Mouse (Mus musculus) hindbrain, embryonic 11.5 days (tissue): ENCODE measurements around the gene BC049730. TPM values are rescaled to one million over a fixed set of nuclear protein-coding genes. Genes with fewer than 3 reads are reported as not detected.

Experiments
- ATAC-seq: fragments of 200-750 bp; cut with Nextera tagmentation; 2 replicates; pipeline ENCODE4 v1.8.0; 2017; ENCODE audit warnings: mild to moderate bottlenecking, moderate TSS enrichment, moderate library complexity; ENCODE audit not compliant: low FRiP score
- DNase-seq: peaks from one replicate; pipeline ENCODE4 v3.0.0-alpha.2; 2015; ENCODE audit warnings: low spot score
- H3K27ac ChIP-seq: fragments of 300-500 bp; sonication (generic); 2 replicates; pipeline ENCODE4 v1.5.1; 2014; ENCODE audit warnings: mild to moderate bottlenecking, low read depth, low read length
- H3K27me3 ChIP-seq: fragments of 300-500 bp; sonication (generic); 2 replicates; pipeline ENCODE4 v1.6.1; 2014; ENCODE audit warnings: mild to moderate bottlenecking, low read length, moderate library complexity, mixed read lengths; ENCODE audit not compliant: control insufficient read depth, insufficient read depth
- H3K36me3 ChIP-seq: fragments of 300-500 bp; sonication (generic); 2 replicates; pipeline ENCODE4 v1.6.1; 2014; ENCODE audit warnings: mild to moderate bottlenecking, low read length, moderate library complexity, mixed read lengths; ENCODE audit not compliant: control insufficient read depth, insufficient read depth
- H3K4me1 ChIP-seq: fragments of 300-500 bp; sonication (generic); replicated peaks from 2 replicates; pipeline ENCODE4 v1.6.1; 2014; ENCODE audit warnings: low read length, mixed read lengths; ENCODE audit not compliant: control insufficient read depth, insufficient read depth
- H3K4me2 ChIP-seq: fragments of 300-500 bp; sonication (generic); replicated peaks from 2 replicates; pipeline ENCODE4 v1.6.1; 2014; ENCODE audit warnings: mild to moderate bottlenecking, low read depth, low read length
- H3K4me3 ChIP-seq: fragments of 300-500 bp; sonication (generic); 2 replicates; pipeline ENCODE4 v1.5.1; 2014; ENCODE audit warnings: low read depth, low read length
- H3K9ac ChIP-seq: fragments of 300-500 bp; sonication (generic); 2 replicates; pipeline ENCODE4 v1.6.1; 2014; ENCODE audit warnings: low read depth, low read length
- H3K9me3 ChIP-seq: fragments of 300-500 bp; sonication (generic); 2 replicates; pipeline ENCODE4 v1.6.1; 2016; ENCODE audit warnings: low read length; ENCODE audit not compliant: control insufficient read depth
- WGBS: fragments of 180-500 bp; shearing (Covaris S2); extraction: QIAGEN DNeasy Blood & Tissue Kit; methylation state at CpG from one replicate; pipeline ENCODE4 v1.1.7; 2014; 5-methylcytosine and 5-hydroxymethylcytosine counted together
- polyA plus RNA-seq: library from polyadenylated mRNA; unstranded; fragments of >200 nt; fragmentation: Nextera tagmentation; extraction: Ambion mirVana; gene quantifications from 2 replicates; pipeline ENCODE4 v1.2.1, GENCODE M21; 2014

Gene BC049730
- polyA plus RNA-seq, 1 experiment from 2014 or later: not detected

DNA sequence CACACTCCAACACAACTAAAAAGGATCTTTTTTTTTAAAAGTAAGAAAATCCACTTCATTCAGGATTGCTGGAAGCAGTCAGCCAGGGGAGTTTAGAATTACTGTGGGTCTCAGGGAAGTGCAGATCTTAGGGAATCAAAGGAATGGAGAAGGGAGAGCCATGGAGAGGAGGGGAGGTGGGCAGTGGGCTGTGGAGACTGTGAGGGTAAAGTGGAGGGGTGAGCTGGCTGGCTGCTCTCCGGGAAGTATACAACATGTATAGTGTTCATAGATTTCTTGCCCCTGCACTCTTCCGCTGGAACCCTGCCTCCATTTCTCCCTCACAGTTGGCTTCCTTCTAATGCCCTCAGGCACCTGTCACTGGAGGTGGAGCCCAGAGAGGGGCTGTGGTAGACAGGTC is 42.6 kb downstream of the BC049730 start:
- H3K4me2 ChIP-seq: no peak overlapping the region
- ATAC-seq (no peak), DNase-seq (no peak)
- H3K4me1 ChIP-seq: no peaks in the 10 kb centered on the region
- no peaks in the 10 kb centered on the region for H3K27me3 ChIP-seq
- no peak overlapping the region for H3K4me3 ChIP-seq
- H3K9ac ChIP-seq: no peak overlapping the region
- no peaks in the 10 kb centered on the region for H3K36me3 ChIP-seq
- WGBS: 92% methylated on average over 2 of the region's 2 CpGs
- no peak overlapping the region for H3K27ac ChIP-seq
- H3K9me3 ChIP-seq: no peaks in the 10 kb centered on the region

GRCm38 (mm10) chr7:24753476-24753875 is 44.4 kb downstream of the BC049730 start:
- Histone ChIP-seq H3K9me3 (no peaks in the 10 kb centered on the region), H3K4me3 (no peak overlapping the region), H3K27me3 (no peaks in the 10 kb centered on the region), H3K4me1 (no peaks in the 10 kb centered on the region), H3K27ac (no peak overlapping the region), H3K36me3 (no peaks in the 10 kb centered on the region), H3K4me2 (no peak overlapping the region), H3K9ac (no peak overlapping the region)
- DNase-seq (no peak), ATAC-seq (no peak)
- WGBS: 87% methylated on average over 5 of the region's 5 CpGs

DNA sequence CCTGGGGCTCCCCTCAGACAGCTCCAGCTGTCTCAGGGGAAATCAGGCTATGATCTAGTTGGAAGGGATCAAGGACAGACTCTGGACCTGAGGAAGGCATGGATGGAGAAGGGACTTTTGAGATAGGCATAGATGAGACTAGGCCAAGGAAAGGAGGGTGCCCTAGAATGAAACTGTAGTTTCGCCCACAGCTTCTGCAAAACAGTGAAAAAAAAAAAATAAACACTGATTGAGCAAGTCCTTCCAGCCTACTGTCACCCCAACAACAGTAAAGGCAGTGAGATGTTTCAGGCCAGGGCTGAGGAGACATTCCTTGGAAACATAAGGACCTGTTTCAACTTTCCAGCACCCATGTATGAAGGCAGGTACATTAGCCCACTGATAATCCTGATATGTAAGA is 49.5 kb downstream of the BC049730 start:
- Histone ChIP-seq H3K27ac (no peak overlapping the region), H3K36me3 (no peaks in the 10 kb centered on the region), H3K9me3 (no peaks in the 10 kb centered on the region), H3K4me3 (no peak overlapping the region), H3K4me2 (no peak overlapping the region), H3K9ac (no peak overlapping the region), H3K4me1 (no peaks in the 10 kb centered on the region), H3K27me3 (no peaks in the 10 kb centered on the region)
- 85% methylated on average over 1 of the region's 1 CpGs for WGBS
- no peak for ATAC-seq
- no peak for DNase-seq

DNA sequence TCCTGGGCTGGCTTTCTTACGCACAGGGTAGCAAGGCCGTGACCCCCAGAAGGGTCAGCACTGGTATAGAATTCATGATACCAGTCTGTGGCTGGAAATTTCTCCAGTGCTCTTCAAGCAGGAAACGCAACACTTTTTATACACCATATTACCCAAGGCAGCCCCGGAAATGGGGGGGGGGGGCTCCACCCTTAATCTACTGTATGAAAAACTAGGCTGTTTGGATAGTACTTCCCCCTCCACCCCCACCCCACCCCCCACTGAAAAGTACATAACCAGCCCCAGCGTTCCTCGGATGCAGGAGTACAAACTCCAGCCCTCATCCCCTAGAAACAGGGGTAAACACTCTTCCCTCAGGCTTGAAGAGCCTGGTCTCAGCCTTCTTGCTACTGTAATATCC is 51.2 kb downstream of the BC049730 start, which contains the start of gene Cd177:
TSS of gene Cd177 (minus strand) at position 101 of the 400 bp plus-strand sequence.
- Histone ChIP-seq H3K4me3 (no peak within 1 kb of the TSS), H3K4me1 (no peaks in the 10 kb centered on the region), H3K4me2 (no peak within 1 kb of the TSS), H3K27me3 (no peaks in the 10 kb centered on the region), H3K9ac (no peak within 1 kb of the TSS), H3K9me3 (no peaks in the 10 kb centered on the region), H3K36me3 (no peaks in the 10 kb centered on the region), H3K27ac (no peak within 1 kb of the TSS)
- ATAC-seq (no peak), DNase-seq (no peak)
- WGBS: 82% methylated on average over 6 of the region's 6 CpGs

DNA sequence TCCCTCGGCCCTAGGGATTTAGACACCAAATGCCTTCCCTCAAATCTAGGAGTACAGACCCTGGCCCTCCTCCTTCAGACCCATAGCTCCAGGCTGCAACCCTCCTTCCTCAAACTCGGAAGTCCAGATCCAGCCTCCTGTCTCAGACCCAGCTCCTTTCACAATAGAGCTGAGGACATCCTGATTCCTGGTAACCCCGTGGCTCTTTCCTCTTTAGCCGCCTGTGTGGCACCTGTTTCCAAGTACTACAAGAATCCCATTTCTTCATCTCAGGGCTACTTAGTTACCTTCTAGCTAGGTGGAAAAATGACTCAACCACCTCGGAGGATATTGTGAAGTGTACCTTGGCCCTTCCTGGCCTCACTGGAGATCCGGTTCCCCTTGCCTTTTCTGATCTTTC is 52.1 kb downstream of the BC049730 start:
- Histone ChIP-seq H3K4me3 (no peak overlapping the region), H3K9me3 (no peaks in the 10 kb centered on the region), H3K27ac (no peak overlapping the region), H3K27me3 (no peaks in the 10 kb centered on the region), H3K36me3 (no peaks in the 10 kb centered on the region), H3K9ac (no peak overlapping the region), H3K4me1 (no peaks in the 10 kb centered on the region), H3K4me2 (no peak overlapping the region)
- ATAC-seq: no peak
- DNase-seq: no peak
- WGBS: 81% methylated on average over 6 of the region's 6 CpGs

DNA sequence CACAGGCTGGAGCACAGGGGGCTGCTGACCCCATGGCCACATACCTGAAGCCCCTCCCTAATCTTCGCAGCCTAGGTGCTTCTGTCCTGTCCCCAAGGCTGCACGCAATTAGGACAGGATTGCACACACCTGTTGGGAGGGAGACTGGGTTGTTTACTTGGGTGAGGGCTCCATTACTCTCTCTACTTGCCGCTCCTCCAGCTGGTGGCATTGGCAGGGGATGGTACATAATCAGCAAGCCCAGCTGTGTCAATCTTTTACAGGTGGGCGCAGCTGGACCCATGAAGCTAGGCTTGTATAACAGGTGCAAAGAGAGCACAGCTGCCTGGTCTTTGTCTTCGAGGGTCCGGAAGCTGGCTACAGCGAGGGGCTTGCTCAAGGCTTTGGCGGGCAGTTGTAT is 53.5 kb downstream of the BC049730 start:
- H3K27me3 ChIP-seq: no peaks in the 10 kb centered on the region
- ATAC-seq (no peak), DNase-seq (no peak)
- H3K9me3 ChIP-seq: no peaks in the 10 kb centered on the region
- no peaks in the 10 kb centered on the region for H3K36me3 ChIP-seq
- no peak overlapping the region for H3K9ac ChIP-seq
- 87% methylated on average over 8 of the region's 8 CpGs for WGBS
- H3K4me2 ChIP-seq: no peak overlapping the region
- no peaks in the 10 kb centered on the region for H3K4me1 ChIP-seq
- no peak overlapping the region for H3K27ac ChIP-seq
- H3K4me3 ChIP-seq: no peak overlapping the region

Other genes starting within 250 kb of the BC049730 start
- 1.7 and 2.1 TPM in 2 replicates for gene Plaur, start 246.8 kb upstream of the BC049730 start, polyA plus RNA-seq
- 8.8 and 12.6 TPM in 2 replicates for gene Cadm4, start 227.2 kb upstream of the BC049730 start, polyA plus RNA-seq
- gene Zfp428, start 202.2 kb upstream of the BC049730 start, polyA plus RNA-seq: 82.4 and 87.7 TPM in 2 replicates
- 0.59 and 0.90 TPM in 2 replicates for gene AC161166.1, start 196.8 kb upstream of the BC049730 start, polyA plus RNA-seq
- 12.8 and 14.2 TPM in 2 replicates for gene Irgq, start 178.6 kb upstream of the BC049730 start, polyA plus RNA-seq
- 0.28 TPM in 1 of 2 replicates, not detected in the other for gene Pinlyp, start 163.1 kb upstream of the BC049730 start, polyA plus RNA-seq
- 78.0 and 94.5 TPM in 2 replicates for gene Xrcc1, start 163.0 kb upstream of the BC049730 start, polyA plus RNA-seq
- gene Ethe1, start 121.7 kb upstream of the BC049730 start, polyA plus RNA-seq: 19.8 and 20.6 TPM in 2 replicates
- gene Zfp575, start 121.6 kb upstream of the BC049730 start, polyA plus RNA-seq: 0.93 and 1.2 TPM in 2 replicates
- gene Phldb3, start 98.5 kb upstream of the BC049730 start, polyA plus RNA-seq: 0.09 TPM in 1 of 2 replicates, not detected in the other
- gene Lypd3, start 72.7 kb upstream of the BC049730 start, polyA plus RNA-seq: 0.73 and 1.6 TPM in 2 replicates
- not detected in 2 replicates for gene Tex101, start 32.6 kb upstream of the BC049730 start, polyA plus RNA-seq
- gene Gm4763, start 17.7 kb downstream of the BC049730 start, polyA plus RNA-seq: not detected in 2 replicates
- gene Cd177, start 51.1 kb downstream of the BC049730 start, polyA plus RNA-seq: not detected in 2 replicates
- not detected in 2 replicates for gene Ceacam10, start 68.0 kb downstream of the BC049730 start, polyA plus RNA-seq
- gene Gm9844, start 153.0 kb downstream of the BC049730 start, polyA plus RNA-seq: 20.9 and 23.6 TPM in 2 replicates
- gene Lypd4, start 160.7 kb downstream of the BC049730 start, polyA plus RNA-seq: not detected in 2 replicates
- gene Dmrtc2, start 160.8 kb downstream of the BC049730 start, polyA plus RNA-seq: 0.14 TPM in 1 of 2 replicates, not detected in the other
- 1,792 and 1,821 TPM in 2 replicates for gene Rps19, start 175.1 kb downstream of the BC049730 start, polyA plus RNA-seq
- gene Cd79a, start 188.1 kb downstream of the BC049730 start, polyA plus RNA-seq: 0.39 TPM in 1 of 2 replicates, not detected in the other
- gene Arhgef1, start 193.7 kb downstream of the BC049730 start, polyA plus RNA-seq: 43.0 and 46.4 TPM in 2 replicates
- 4.7 and 6.1 TPM in 2 replicates for gene Gm4881, start 235.3 kb downstream of the BC049730 start, polyA plus RNA-seq